Mouse (Mus musculus) cerebellum, postnatal 36 days (tissue): ENCODE data around the gene Polr3f.

ENCODE experiments used
- DNase-seq, 2 experiments: peaks; one replicate each; pipeline ENCODE4 v3.0.0; 2021 to 2022; ENCODE audit warnings: mixed read lengths in 2 of 2

Gene Polr3f

GRCm38 (mm10) chr2:144526981-144527820, at the start of gene Polr3f, which contains the start of gene Dzank1:
Gene Polr3f, plus strand, starts transcription at chr2:144527718.
Gene Dzank1, minus strand, starts transcription at chr2:144527414.
- peak; percentile 96 to 98 for DNase-seq

GRCm38 (mm10) chr2:144479421-144479820, 48.1 kb upstream of the Polr3f start:
- DNase-seq: no peak

DNA sequence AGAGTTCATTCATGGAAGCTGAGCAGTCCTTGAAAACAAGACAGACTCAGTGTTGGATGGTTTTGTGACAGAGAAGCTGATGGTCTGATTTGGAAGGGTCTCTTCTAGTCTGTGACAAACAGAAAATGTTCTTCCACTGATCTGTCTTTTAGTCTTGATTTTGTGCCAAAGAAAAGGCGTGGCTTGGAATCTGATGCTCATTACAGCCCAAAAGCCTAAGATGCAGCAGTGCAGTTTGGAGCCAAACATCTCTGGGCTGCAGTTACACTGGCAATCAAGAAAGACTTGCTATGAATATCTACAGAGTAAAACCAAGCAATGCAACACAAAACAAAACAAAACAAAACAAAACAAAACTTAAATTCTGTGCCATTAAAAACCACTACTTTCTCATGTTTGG, 43.4 kb upstream of the Polr3f start:
- DNase-seq: no peak

DNA sequence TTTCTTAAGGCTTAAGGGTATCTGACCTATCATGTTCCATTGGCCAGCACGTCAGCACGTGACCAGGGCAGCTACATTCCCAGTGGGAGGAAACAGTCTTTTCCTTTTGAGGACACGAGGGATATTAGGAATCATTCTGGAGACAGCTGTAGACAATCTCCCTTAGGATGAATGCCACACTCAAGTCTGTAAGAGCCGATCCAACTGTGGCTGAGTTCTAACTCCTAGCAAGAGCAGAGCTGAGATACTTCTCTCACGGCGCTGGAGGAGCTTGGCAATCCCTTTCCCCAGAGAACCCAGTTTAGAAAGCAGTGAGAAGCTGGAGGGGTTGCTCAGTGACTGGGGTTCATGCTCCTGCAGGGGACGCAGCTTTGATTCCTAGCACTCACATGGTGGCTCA, 42.1 kb upstream of the Polr3f start:
- DNase-seq: no peak

- DNase-seq: no peak
Observed at GRCm38 (mm10) chr2:144487476-144487875, 40.0 kb upstream of the Polr3f start.

DNA sequence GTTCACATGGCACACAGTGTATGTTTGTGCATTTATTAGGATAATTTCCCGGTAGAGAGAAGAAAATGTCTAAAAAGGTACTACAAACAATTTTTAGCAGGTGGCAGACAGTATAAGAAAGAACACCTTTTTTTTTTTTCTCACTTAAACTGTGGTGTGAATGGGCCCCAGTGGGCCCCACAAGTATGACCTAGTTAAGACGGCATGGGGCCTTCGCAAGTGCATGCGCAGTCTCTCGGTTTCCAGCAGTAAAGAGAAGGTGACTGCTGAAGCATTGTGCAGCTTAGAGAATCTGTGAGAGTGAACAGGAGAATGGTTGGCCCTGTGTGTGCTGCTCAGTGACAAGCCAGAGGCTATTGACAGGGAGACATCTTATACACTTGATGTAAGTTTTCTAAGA, 38.2 kb upstream of the Polr3f start:
- DNase-seq: no peak

DNA sequence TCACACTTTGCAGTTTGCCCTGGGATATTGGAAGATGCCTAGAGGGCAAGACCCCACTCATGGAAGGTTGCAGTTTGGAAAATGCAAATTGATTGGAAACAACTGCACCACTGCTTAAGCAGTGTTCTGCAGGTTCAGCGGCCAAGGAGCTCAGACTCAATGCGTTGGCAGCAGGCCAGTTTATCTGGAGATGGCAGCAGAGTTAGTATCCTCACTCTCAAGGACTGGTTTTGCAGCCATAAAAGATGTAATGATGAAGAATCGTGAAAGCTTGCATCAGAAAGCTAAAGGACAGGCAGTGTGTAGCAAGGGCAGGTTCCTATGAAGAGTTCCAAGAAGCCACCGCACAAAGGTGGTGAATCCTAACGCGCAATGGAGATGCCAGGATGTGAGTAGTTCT, 25.4 kb upstream of the Polr3f start:
- DNase-seq: peak; percentile 13 to 15

GRCm38 (mm10) chr2:144514619-144515018, 12.9 kb upstream of the Polr3f start:
- DNase-seq: no peak

DNA sequence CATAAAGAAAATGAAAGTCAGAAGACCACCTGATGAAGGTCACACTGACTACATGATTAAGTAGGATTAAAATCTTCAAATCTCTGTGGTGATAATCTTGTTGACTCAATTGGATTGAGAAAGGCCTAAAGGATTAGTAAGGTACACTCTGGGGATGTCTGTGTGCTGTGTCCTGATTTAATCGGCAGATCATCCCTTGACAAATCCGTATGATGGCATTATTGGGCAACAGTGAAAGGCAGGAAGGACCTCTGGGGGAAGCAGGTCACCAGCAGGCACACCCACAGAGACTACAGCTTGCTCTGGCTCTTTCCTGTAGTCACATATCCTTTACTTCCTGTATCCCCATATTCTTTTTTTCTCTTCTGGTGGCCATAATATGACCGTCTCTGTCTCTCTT, 7.7 kb upstream of the Polr3f start:
- DNase-seq: no peak

- DNase-seq: peak; percentile 13 to 24
Observed at GRCm38 (mm10) chr2:144525856-144526255, 1.7 kb upstream of the Polr3f start.

DNA sequence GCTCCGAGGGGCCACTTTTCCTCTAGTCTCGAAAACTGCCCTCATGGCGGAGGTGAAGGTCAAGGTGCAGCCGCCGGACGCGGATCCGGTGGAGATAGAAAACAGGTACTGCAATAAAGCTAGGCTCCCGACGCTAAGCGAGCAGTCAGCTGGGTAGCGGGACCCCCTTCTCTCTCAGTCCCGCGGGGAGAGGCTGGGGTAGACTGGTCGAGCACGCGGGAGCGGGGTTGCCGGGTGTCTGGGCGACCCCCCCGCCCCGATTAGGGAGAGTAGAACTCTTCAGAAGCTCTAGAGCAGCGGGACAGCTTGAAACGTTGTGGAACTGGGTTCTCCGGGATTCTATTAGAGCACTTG, 280 bp downstream of the Polr3f start:
- no peak for DNase-seq

DNA sequence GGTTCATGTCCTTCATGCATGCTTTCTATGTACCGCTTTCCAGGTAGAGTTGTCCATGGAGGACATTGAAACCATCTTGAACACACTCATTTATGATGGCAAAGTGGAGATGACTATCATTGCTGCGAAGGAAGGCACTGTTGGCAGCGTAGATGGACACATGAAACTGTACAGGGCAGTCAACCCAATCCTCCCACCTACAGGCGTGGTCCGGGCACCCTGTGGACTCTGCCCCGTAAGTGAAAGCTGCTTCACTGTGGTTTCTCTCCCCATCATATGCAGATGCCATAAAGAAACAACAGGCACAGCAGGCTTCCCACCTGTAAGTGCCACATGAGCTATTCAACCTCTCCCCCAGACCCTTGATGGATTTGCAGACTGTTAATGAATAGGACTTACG, 9.6 kb downstream of the Polr3f start:
- no peak for DNase-seq

GRCm38 (mm10) chr2:144541246-144541645, 13.7 kb downstream of the Polr3f start:
- no peak for DNase-seq

- DNase-seq: no peak
Observed at GRCm38 (mm10) chr2:144543670-144544069, 16.2 kb downstream of the Polr3f start.

- no peak for DNase-seq
Observed at GRCm38 (mm10) chr2:144544630-144545029, 17.1 kb downstream of the Polr3f start.

- DNase-seq: no peak
Observed at GRCm38 (mm10) chr2:144545061-144545460, 17.5 kb downstream of the Polr3f start.

DNA sequence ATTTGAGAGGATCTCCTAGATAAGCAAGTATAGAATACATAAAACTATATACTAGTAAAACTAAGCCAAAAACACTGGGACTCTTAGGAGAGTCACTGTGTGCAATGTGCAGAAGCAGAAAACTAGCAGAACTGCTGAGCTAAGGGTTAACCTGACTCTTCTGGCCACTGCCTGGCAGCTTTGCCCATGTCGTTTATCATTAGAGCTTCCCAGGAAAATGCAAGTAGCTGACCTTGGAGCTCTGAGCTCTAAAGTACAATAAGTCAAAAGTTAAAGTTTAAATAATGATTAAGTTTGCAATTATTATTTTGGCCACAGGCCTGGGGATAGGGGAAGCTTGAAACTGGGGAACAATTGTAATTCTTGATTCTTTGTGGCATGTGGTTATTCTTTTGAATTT, 18.0 kb downstream of the Polr3f start:
- DNase-seq: no peak

DNA sequence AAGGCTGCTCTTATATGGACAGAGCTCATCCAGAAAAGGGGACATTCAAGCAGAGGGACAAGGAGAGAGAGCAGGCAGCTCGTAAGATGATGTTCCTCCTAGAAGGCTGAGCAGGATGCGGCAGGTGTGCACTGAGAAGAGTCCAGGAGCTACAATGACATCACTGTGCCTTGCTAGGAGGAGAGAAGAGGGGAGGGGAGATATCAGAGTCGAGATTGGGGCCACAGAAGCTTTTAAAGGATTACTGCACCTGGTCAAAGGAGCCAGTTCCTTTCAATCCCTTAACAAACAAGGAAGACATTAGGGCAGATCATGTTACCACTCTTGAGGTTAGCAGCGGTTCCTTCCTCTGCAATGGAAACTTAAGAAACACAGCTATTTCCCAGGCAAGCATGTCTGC, 20.0 kb downstream of the Polr3f start:
- DNase-seq: no peak

GRCm38 (mm10) chr2:144550529-144550928, 23.0 kb downstream of the Polr3f start, which contains the start of gene Rbbp9:
Gene Rbbp9, minus strand, starts transcription at chr2:144550869.
- DNase-seq: peak; percentile 60 to 66

DNA sequence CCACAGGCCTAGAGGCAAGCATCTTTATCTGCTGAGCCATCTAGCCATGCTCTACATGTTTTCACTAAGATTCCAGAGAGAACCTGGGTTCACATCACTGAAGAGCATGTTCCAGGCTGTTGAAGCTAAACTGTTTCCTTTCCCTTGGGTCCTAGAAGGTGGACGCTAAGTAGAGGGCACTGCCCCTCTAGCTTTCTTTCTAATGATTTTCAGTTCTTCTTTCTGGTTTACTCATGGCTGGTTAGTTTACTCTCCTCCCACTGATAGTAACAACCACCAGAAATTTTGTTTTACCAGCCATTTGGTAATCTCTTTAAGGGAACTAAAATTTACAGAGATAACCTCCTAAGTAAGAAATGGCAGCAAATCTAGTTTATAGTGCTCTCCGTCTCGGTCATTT, 26.4 kb downstream of the Polr3f start:
- DNase-seq: no peak

DNA sequence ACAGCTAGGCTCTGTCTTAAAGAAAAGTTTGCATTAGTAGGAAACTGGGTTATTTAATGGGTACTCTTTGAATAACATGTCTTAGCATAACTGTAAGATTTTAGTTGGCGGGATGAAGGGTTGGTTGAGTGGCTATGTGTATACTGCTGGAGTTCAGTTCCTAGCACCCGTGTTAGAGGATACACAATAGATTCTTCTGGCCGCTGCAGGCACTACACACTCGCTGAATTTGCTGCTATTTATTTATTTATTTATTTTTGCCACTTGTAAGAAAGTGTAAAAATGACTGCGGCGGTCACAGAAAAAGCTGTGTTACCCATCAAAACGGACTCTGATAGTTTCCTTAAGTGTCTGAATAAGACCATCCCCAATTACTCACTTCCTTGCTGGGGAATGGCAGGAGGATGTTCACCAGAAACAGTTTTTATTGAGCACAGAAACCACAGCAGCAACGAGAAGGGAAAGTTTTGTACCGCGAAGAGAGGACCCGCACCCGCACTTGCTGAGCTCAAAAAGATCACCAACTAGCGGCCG, 27.8 kb downstream of the Polr3f start:
- DNase-seq: no peak

DNA sequence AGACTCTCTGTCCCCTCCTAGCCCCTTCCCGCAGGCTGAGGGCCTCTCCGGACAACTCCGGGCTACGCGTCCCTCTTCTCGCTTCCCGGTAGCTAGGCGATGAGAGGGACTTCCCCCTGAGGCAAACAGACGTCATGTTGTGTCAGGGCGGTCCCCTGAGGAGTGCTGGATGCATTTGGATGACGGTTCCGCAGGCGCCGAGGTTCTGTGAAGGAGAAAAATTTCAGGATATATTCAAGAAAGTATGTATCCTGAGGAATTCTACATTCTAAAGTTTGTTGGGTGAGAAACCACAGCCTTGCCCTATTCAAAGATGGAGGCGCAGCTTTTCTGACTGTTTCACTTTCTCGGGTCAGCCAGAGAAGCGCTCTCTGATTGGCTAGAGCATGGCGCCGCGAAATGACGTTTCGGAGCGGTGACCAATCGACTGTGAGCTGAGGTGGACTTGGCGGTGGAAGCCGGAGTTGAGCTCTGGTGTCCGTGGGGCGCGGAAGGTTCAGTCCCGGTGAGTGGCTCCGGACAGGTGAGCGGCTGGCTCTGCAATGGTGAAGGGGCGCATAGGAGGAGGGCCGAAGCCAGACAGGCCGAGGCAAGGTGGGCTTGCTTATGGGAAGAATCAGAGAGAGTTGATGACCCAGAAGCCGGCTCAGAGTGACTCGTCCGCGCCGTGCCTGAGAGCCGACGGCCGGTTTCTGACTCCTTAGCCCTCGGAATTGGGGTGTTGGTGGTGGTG, 28.5 kb downstream of the Polr3f start, which contains the start of gene Sec23b:
Gene Sec23b, plus strand, starts transcription at position 410 of the 733 bp plus-strand sequence.
- peak; percentile 97 to 99 for DNase-seq

DNA sequence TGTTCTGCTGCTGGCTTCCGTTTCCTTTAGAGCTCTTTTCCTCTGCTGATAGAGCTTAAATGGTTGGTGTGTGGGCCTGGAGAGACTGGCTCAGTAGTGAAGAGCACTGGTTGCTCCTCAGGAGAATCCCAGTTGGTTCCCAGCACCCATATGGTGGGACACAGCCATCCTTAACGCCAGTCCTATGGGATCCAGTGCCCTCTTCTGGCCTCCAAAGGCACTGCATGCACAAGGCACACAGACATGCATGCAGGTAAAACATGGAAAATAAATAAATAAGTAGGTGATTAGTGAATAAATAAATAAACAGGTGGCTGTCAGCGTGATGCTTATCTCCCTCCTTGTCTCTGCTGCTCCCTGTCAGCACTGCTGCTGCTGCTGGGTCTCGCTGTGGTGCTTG, 61.2 kb downstream of the Polr3f start:
- DNase-seq: no peak
